Mouse (Mus musculus): ENCODE results near the gene Nr4a3. TPM values are rescaled to one million over a fixed set of nuclear protein-coding genes. Genes with fewer than 3 reads are reported as not detected.

The Nr4a3 gene
- total and polyA plus RNA-seq, 3 experiments: 0.17 TPM; not detected in 2

DNA sequence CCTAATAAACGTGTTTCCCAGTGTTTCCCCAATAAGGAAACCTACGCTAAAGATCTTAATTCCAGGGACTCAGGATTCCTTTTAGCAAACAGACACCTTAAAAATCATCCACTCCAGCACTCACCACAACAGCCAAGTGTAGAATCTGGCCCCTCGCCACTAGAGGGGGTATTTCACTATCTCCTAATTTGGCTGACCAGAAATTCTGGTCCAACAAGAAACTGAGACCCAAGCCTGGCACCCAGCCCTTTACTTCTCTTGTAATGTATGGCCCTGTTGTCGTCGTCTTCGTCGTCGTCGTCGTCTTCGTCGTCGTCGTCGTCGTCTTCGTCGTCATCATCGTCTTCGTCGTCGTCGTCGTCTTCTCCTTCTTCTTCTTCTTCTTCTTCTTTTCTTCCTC is 15.3 kb upstream of the Nr4a3 start:
- Histone ChIP-seq H3K4me3 (ENCODE audit: control insufficient read depth in 1 of 2, insufficient read depth in 1 of 2, low read depth in 2 of 2, low read length in 2 of 2) (no peak overlapping the region), H3K9ac (ENCODE audit: control insufficient read depth, low read depth, low read length, poor library complexity, severe bottlenecking) (no peak overlapping the region), H3K9me3 (replicated peaks; ENCODE audit: insufficient read depth, low read length) (no peaks in the 10 kb centered on the region), H3K27me3 (ENCODE audit: control insufficient read depth in 1 of 2, insufficient read depth in 2 of 2, low read length in 2 of 2) (no peaks in the 10 kb centered on the region), H3K4me1 (ENCODE audit: control insufficient read depth in 1 of 2, insufficient read depth in 2 of 2, low read length in 2 of 2) (no peaks in the 10 kb centered on the region), H3K27ac (ENCODE audit: control insufficient read depth, low read depth, low read length) (no peak overlapping the region), H3K36me3 (ENCODE audit: control insufficient read depth in 1 of 2, insufficient read depth in 2 of 2, low read length in 2 of 2) (no peaks in the 10 kb centered on the region), H3K79me2 (ENCODE audit: control insufficient read depth, insufficient read depth, low read length, poor library complexity) (no peaks in the 10 kb centered on the region)
- peak; percentile 46 for DNase-seq (ENCODE audit: low read depth, low spot score)
- TF ChIP-seq UBTF (IDR thresholded peaks at IDR 0.05; ENCODE audit: borderline replicate concordance, insufficient read depth, low read depth, low read length): no peak
- TF ChIP-seq RAD21 (IDR thresholded peaks at IDR 0.05; ENCODE audit: low read depth, low read length): peak; percentile 57
- no peak for TF ChIP-seq GABPA (IDR thresholded peaks at IDR 0.05; ENCODE audit: low read depth, low read length)
- no peak for TF ChIP-seq ZNF384 (IDR thresholded peaks at IDR 0.05; ENCODE audit: low read depth, low read length)
- TF ChIP-seq ZC3H11A (IDR thresholded peaks at IDR 0.05; ENCODE audit: low read depth, low read length): peak; percentile 31; the same call in 1 of the 2 replicates
- peak; percentile 65 for TF ChIP-seq SMC3 (IDR thresholded peaks at IDR 0.05; ENCODE audit: low read depth, low read length)
- peak; percentile 37 to 67 (median 48) for TF ChIP-seq CTCF (IDR thresholded peaks at IDR 0.05 in 2 of 3, conservative IDR thresholded peaks at IDR 0.05 in 1 of 3; ENCODE audit: control insufficient read depth in 1 of 3, insufficient read depth in 1 of 3, low read depth in 2 of 3, low read length in 3 of 3, poor library complexity in 1 of 3, severe bottlenecking in 1 of 3)

DNA sequence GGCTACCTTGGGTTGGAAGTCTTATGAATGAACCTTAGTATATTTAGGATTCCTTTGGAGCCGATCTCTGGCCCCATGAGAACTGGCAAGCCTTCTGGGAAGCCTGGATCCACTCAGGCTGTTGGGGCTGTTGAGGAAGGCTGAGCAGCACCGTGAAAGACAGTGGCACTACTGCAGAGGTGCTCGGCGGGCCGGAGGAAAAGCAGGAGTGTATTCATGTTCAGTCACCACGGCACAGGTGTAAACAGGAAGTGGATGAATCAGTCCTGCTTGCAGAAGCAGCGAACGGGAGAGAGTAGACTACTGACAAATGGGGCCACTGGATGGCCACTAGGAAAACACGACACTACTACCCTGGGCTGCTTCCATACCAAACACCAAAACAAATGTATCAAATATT is 10.7 kb upstream of the Nr4a3 start:
- Histone ChIP-seq H3K36me3 (ENCODE audit: control insufficient read depth in 1 of 2, insufficient read depth in 2 of 2, low read length in 2 of 2) (no peaks in the 10 kb centered on the region), H3K4me1 (ENCODE audit: control insufficient read depth in 1 of 2, insufficient read depth in 2 of 2, low read length in 2 of 2) (no peaks in the 10 kb centered on the region), H3K79me2 (ENCODE audit: control insufficient read depth, insufficient read depth, low read length, poor library complexity) (no peaks in the 10 kb centered on the region), H3K9me3 (replicated peaks; ENCODE audit: insufficient read depth, low read length) (no peaks in the 10 kb centered on the region), H3K9ac (ENCODE audit: control insufficient read depth, low read depth, low read length, poor library complexity, severe bottlenecking) (no peak overlapping the region), H3K27ac (ENCODE audit: control insufficient read depth, low read depth, low read length) (no peak overlapping the region), H3K27me3 (ENCODE audit: control insufficient read depth in 1 of 2, insufficient read depth in 2 of 2, low read length in 2 of 2) (no peaks in the 10 kb centered on the region), H3K4me3 (ENCODE audit: control insufficient read depth in 1 of 2, insufficient read depth in 1 of 2, low read depth in 2 of 2, low read length in 2 of 2) (no peak overlapping the region)
- TF ChIP-seq TBP (IDR thresholded peaks at IDR 0.05; ENCODE audit: low read depth, low read length): no peak
- TF ChIP-seq USF1 (IDR thresholded peaks at IDR 0.05; ENCODE audit: low read depth, low read length): no peak
- TF ChIP-seq BHLHE40 (IDR thresholded peaks at IDR 0.05; ENCODE audit: borderline replicate concordance, low read depth, low read length): no peak
- no peak for TF ChIP-seq MXI1 (IDR thresholded peaks at IDR 0.05; ENCODE audit: low read depth, low read length)
- TF ChIP-seq CTCF (IDR thresholded peaks at IDR 0.05 in 2 of 3, conservative IDR thresholded peaks at IDR 0.05 in 1 of 3; ENCODE audit: control insufficient read depth in 1 of 3, insufficient read depth in 1 of 3, low read depth in 2 of 3, low read length in 3 of 3, poor library complexity in 1 of 3, severe bottlenecking in 1 of 3): no peak
- TF ChIP-seq GABPA (IDR thresholded peaks at IDR 0.05; ENCODE audit: low read depth, low read length): no peak
- no peak for DNase-seq (ENCODE audit: low read depth, low spot score)

- Histone ChIP-seq H3K4me1 (ENCODE audit: control insufficient read depth in 1 of 2, insufficient read depth in 2 of 2, low read length in 2 of 2) (peaks cover 0 to 7% of the 10 kb centered on the region in 2 experiments; a peak in 1 of 4 replicates), H3K27ac (ENCODE audit: control insufficient read depth, low read depth, low read length) (no peak overlapping the region), H3K9me3 (replicated peaks; ENCODE audit: insufficient read depth, low read length) (no peaks in the 10 kb centered on the region), H3K36me3 (ENCODE audit: control insufficient read depth in 1 of 2, insufficient read depth in 2 of 2, low read length in 2 of 2) (peaks cover 0 to 8% of the 10 kb centered on the region in 2 experiments; a peak in 1 of 4 replicates), H3K79me2 (ENCODE audit: control insufficient read depth, insufficient read depth, low read length, poor library complexity) (peaks cover 2% of the 10 kb centered on the region; the same call in 1 of the 2 replicates), H3K4me3 (ENCODE audit: control insufficient read depth in 1 of 2, insufficient read depth in 1 of 2, low read depth in 2 of 2, low read length in 2 of 2) (no peak overlapping the region), H3K27me3 (ENCODE audit: control insufficient read depth in 1 of 2, insufficient read depth in 2 of 2, low read length in 2 of 2) (no peaks in the 10 kb centered on the region), H3K9ac (ENCODE audit: control insufficient read depth, low read depth, low read length, poor library complexity, severe bottlenecking) (no peak overlapping the region)
- no peak for DNase-seq (ENCODE audit: low read depth, low spot score)
- TF ChIP-seq CHD1 (IDR thresholded peaks at IDR 0.05; ENCODE audit: low read depth, low read length): no peak
- TF ChIP-seq CHD2 (IDR thresholded peaks at IDR 0.05; ENCODE audit: low read length): no peak
- TF ChIP-seq TBP (IDR thresholded peaks at IDR 0.05; ENCODE audit: low read depth, low read length): no peak
- no peak for TF ChIP-seq HCFC1 (IDR thresholded peaks at IDR 0.05; ENCODE audit: low read depth, low read length)
- no peak for TF ChIP-seq MEF2A (IDR thresholded peaks at IDR 0.05; ENCODE audit: extremely low read depth, insufficient replicate concordance, low read depth, low read length, poor library complexity, severe bottlenecking)
- no peak for TF ChIP-seq ZNF384 (IDR thresholded peaks at IDR 0.05; ENCODE audit: low read depth, low read length)
- TF ChIP-seq ETS1 (IDR thresholded peaks at IDR 0.05; ENCODE audit: low read depth, low read length): no peak
- no peak for TF ChIP-seq USF1 (IDR thresholded peaks at IDR 0.05; ENCODE audit: low read depth, low read length)
- no peak for TF ChIP-seq NRF1 (IDR thresholded peaks at IDR 0.05; ENCODE audit: insufficient read depth, low read depth, low read length, poor library complexity, severe bottlenecking)
- TF ChIP-seq MYB (IDR thresholded peaks at IDR 0.05; ENCODE audit: low read depth, low read length): no peak
- TF ChIP-seq POLR2A (IDR thresholded peaks at IDR 0.05; ENCODE audit: control insufficient read depth in 1 of 2, insufficient read depth in 1 of 2, low read depth in 1 of 2, low read length in 2 of 2, poor library complexity in 1 of 2): no peak
- TF ChIP-seq NELFE (IDR thresholded peaks at IDR 0.05; ENCODE audit: low read depth, low read length): no peak
- TF ChIP-seq GABPA (IDR thresholded peaks at IDR 0.05; ENCODE audit: low read depth, low read length): no peak
- TF ChIP-seq TAL1 (IDR thresholded peaks at IDR 0.05; ENCODE audit: low read length): no peak
- no peak for TF ChIP-seq ZC3H11A (IDR thresholded peaks at IDR 0.05; ENCODE audit: low read depth, low read length)
- TF ChIP-seq CTCF (IDR thresholded peaks at IDR 0.05 in 2 of 3, conservative IDR thresholded peaks at IDR 0.05 in 1 of 3; ENCODE audit: control insufficient read depth in 1 of 3, insufficient read depth in 1 of 3, low read depth in 2 of 3, low read length in 3 of 3, poor library complexity in 1 of 3, severe bottlenecking in 1 of 3): no peak
- TF ChIP-seq KAT2A (conservative IDR thresholded peaks at IDR 0.05; ENCODE audit: low read depth, low read length): no peak
Observed at GRCm38 (mm10) chr4:48037646-48038045, 7.3 kb upstream of the Nr4a3 start.

Measured in MEL (cell line).